Mouse (Mus musculus) layer of hippocampus, postnatal 36 days (tissue): ENCODE data around the gene Itga2b. TPM values are rescaled to one million over a fixed set of nuclear protein-coding genes. Genes with fewer than 3 reads are reported as not detected.
A peak's percentile ranks its signal among the peaks of the same experiment; 100 is the strongest.
"Not testable (repeated sequence)": the region's sequence is repeated elsewhere in the genome, so short reads cannot be mapped to it uniquely, and the experiment has no call there.

Source experiments
- DNase-seq, 2 experiments: peaks; one replicate each; pipeline ENCODE4 v3.0.0; 2022
- microRNA-seq, 2 experiments: library from miRNA; unstranded; fragments of <30 nt; microRNA quantifications; one replicate each; pipeline ENCODE4 v1.2.0; 2021
- total RNA-seq, 2 experiments: library from RNA; stranded (reverse); gene quantifications; 2 replicates each; pipeline ENCODE4 v1.2.3; 2021

Itga2b gene
- total RNA-seq, 2 experiments from 2014 or later, result 1.3 to 3.8 TPM

DNA sequence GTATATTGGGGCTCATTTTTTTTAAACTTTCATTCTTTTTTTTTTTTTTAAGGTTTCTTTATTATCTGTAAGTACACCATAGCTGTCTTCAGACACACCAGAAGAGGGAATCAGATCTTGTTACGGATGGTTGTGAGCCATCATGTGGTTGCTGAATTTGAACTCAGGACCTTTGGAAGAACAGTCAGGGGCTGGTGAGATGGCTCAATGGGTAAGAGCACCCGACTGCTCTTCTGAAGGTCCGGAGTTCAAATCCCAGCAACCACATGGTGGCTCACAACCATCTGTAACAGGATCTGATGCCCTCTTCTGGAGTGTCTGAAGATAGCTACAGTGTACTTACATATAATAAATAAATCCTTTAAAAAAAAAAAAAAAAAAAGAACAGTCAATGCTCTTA lies 59.6 kb downstream of the Itga2b start:
- not testable (repeated sequence) for DNase-seq

DNA sequence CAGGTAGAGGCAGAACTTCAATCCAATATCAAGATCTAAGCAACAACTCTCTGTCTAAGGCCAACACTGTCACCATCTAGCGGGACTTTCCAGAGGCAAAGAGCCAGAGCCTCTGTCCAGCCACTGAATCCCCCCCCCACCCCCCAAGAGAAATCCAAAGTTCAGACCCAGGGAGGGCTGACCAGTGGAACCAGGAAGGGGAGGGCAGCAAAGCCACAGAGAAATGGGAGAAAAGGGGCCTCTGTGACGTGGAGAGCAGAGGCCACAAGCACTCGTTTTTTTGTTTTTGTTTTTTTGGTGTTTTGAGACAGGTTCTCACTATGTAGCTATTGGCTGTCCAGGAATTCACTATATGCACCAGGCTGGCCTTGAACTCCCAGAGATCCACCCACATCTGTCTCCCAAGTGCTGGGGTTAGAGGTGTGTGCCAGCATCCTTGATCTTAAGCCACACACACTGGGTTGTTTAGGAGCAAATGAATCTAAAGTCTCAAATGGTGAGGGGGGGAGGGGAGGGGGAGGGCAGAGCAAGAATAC lies 60.1 kb downstream of the Itga2b start:
- DNase-seq, result no peak

- no peak for DNase-seq
Observed at GRCm38 (mm10) chr11:102408888-102409794, 60.8 kb downstream of the Itga2b start.

GRCm38 (mm10) chr11:102408344-102408876 lies 61.5 kb downstream of the Itga2b start:
- DNase-seq, result peak; percentile 95 to 96

GRCm38 (mm10) chr11:102407834-102408215 lies 62.1 kb downstream of the Itga2b start, which contains the start of gene Slc25a39:
Gene Slc25a39 (minus strand): TSS chr11:102407946.
- no peak for DNase-seq

DNA sequence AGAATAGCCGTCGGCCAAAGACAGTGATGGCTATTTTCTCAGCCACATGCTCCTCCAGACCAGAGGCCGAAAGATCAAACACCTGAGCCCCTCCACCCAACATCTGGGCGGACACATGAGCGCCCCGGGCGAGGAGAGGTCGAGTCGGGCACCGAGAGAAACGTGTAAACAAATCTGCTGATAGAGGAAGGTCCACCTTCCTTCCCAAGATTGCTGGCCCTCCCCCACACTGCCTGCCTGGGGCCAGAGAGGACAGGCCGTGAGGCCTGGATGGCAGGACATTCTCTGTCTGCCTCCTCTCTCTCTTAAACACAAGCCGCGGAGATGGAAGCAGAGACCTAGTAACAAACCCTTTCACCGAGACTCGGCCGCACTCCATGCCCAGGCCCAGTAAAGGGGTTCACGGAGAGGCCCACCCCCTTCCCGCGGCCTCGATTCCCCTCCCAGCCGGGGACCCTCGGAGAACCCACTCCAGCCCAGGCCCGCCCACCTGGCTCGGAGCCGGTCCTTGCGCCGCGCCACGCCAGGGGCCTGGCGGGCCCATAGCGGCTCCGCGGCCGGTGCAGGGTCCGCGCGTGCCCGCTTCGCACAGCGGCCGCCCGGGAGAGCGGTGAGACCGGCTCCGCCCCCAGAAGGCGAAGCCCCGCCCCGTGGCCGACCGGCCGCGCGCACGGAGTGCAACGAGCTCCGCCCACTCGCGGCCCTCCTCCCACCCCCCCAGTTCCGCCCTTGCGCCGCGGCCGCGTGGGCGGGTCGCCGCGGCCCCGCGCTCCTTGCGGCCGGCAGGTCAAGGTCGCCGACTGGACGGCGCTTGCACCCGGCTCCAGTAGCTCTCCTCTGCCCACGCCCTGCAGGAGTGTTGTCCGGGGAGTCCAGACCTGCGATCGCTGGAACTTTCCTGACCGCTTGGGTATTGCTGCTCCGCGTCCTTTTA lies 62.8 kb downstream of the Itga2b start:
- DNase-seq, result peak; percentile 86 to 89

GRCm38 (mm10) chr11:102406401-102406800 lies 63.5 kb downstream of the Itga2b start:
- no peak for DNase-seq

- no peak for DNase-seq
Observed at GRCm38 (mm10) chr11:102405544-102406285, 64.2 kb downstream of the Itga2b start.

GRCm38 (mm10) chr11:102404161-102405010 lies 65.5 kb downstream of the Itga2b start:
- no peak for DNase-seq

DNA sequence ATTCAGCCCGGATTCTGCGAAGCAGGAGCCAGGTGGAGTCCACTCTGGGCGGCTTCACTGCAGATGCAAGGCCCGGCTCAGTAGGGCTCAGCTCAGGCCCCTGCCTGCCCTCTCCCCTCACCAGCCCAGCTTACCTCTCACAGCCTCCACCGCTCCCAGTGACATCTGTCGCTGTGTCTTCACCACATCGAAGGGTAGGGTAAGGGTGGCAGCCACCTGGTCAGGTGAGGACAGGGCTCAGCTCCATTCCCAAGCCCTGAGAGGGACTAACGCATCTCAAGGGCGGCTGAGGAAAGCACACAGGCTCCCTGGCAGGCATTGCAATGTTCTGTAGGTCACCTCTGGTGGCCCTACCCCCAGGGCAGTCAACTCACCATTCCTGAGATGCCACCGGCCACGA lies 66.3 kb downstream of the Itga2b start:
- DNase-seq, result no peak

Small RNA genes lying within 50 kb of the gene (microRNA-seq; reads per million reads assigned to microRNA genes)
- gene Mir6930, result 0.60 to 0.85 reads per million in 2 experiments

Other genes with a start within 250 kb of the Itga2b start
- gene Hdac5, start 240.0 kb downstream of the Itga2b start, total RNA-seq, result 100 to 1,000 TPM; 227 to 234 TPM
- 1 to 10 TPM in 1 of 2 experiments, under 1 TPM in 1; 0.58 to 1.5 TPM for gene BC030867, start 221.2 kb downstream of the Itga2b start, total RNA-seq
- 1 to 10 TPM; 1.0 to 1.2 TPM for gene Asb16, start 201.4 kb downstream of the Itga2b start, total RNA-seq
- gene Tmub2, start 185.2 kb downstream of the Itga2b start, total RNA-seq, result 10 to 100 TPM; 64.2 to 64.8 TPM
- gene Atxn7l3, start 173.5 kb downstream of the Itga2b start, total RNA-seq, result 100 to 1,000 TPM; 172 to 173 TPM
- 100 to 1,000 TPM; 127 to 128 TPM for gene Ubtf, start 150.4 kb downstream of the Itga2b start, total RNA-seq
- gene Slc4a1, start 103.9 kb downstream of the Itga2b start, total RNA-seq, result under 1 TPM; 0.10 to 0.15 TPM
- 100 to 1,000 TPM; 455 to 507 TPM for gene Rundc3a, start 76.7 kb downstream of the Itga2b start, total RNA-seq
- gene Slc25a39, start 62.2 kb downstream of the Itga2b start, total RNA-seq, result 10 to 100 TPM; 61.9 to 64.0 TPM
- gene Grn, start 39.8 kb downstream of the Itga2b start, total RNA-seq, result 10 to 100 TPM; 60.3 to 68.3 TPM
- gene Fam171a2, start 22.4 kb downstream of the Itga2b start, total RNA-seq, result 100 to 1,000 TPM in 1 of 2 experiments, 10 to 100 TPM in 1; 97.3 to 111 TPM
- gene Gpatch8, start 86.3 kb upstream of the Itga2b start, total RNA-seq, result 10 to 100 TPM; 44.1 to 58.6 TPM
- 1 to 10 TPM in 1 of 2 experiments, under 1 TPM in 1; 0.90 to 3.2 TPM for gene Gm11627, start 109.3 kb upstream of the Itga2b start, total RNA-seq
- 1 to 10 TPM; 6.3 to 8.9 TPM for gene Fzd2, start 134.3 kb upstream of the Itga2b start, total RNA-seq
- not detected for gene Meioc, start 193.6 kb upstream of the Itga2b start, total RNA-seq
- 10 to 100 TPM; 36.4 to 39.7 TPM for gene Ccdc43, start 227.7 kb upstream of the Itga2b start, total RNA-seq